Mouse (Mus musculus) ES-E14 (cell line): Measurements from ENCODE around the gene Sorcs2.

ENCODE experiments used
- CHD2 ChIP-seq: IDR thresholded peaks from 2 replicates; pipeline ENCODE4 v1.6.1; 2014; ENCODE audit warnings: mild to moderate bottlenecking, low read depth, low read length, inconsistent platforms
- HCFC1 ChIP-seq: IDR thresholded peaks from 2 replicates; pipeline ENCODE4 v1.6.1; 2012; ENCODE audit warnings: low read length, inconsistent platforms, borderline replicate concordance; ENCODE audit not compliant: insufficient read depth
- MAFK ChIP-seq: IDR thresholded peaks from 2 replicates; pipeline ENCODE4 v1.6.1; 2014; ENCODE audit warnings: mild to moderate bottlenecking, low read depth, low read length, inconsistent platforms; ENCODE audit not compliant: insufficient read depth
- ZNF384 ChIP-seq: IDR thresholded peaks from 2 replicates; pipeline ENCODE4 v1.6.1; 2012; ENCODE audit warnings: low read depth, low read length, inconsistent platforms

DNA sequence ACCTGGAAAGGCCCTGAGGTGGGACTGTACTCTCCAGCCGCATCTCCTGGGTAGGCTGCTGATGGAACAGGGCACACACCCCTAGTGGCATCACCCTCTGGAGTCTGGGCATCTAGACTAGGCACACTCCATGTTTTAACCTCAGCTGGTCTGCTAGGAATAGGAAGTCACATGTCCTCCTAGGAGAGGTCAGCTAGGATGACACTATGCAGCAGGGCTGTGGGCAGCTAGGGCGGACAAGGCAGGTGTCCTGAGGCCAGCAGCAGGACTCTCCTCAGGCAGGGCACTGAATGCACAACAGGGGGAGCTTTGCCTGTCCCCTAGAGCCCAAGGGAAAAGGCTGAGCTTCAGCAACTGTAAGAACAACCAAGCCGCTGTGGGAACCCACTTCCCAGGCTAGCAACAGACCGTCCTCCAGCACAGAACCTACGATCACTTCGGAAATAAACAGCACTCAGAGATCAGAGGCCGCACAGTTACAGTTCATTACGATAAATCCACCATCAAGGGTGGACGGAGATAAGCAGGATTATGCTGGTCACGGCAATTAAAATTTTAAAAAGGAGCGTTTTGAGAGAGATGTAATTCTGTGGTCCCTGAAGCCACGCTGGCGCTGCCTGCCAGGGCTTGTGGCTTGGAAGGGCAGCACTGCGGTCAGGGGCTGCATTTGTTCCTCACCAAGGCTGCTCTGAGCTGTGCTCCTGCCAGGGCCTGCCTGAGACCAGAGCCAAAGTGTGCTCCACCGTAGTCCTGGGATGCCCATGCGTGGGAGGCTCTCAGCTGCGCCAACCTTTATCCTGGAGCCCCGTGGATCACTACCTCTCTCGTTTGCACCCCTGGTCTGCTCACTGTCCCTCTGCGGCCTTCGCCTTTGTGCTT lies 232.3 kb downstream of the Sorcs2 start:
- no peak for TF ChIP-seq ZNF384
- no peak for TF ChIP-seq HCFC1
- TF ChIP-seq CHD2: no peak
- TF ChIP-seq MAFK: no peak
